Mouse (Mus musculus) left cerebral cortex, adult 18-20 months (tissue): ENCODE data around the gene Fam19a4. TPM values are rescaled to one million over a fixed set of nuclear protein-coding genes. Genes with fewer than 3 reads are reported as not detected.

Source experiments
- DNase-seq, 2 experiments: peaks; one replicate each; pipeline ENCODE4 v3.0.0; 2021 to 2022; ENCODE audit warnings: low spot score in 2 of 2, mixed read lengths in 1 of 2
- long read RNA-seq, 2 experiments: library from polyadenylated mRNA; stranded (forward); transcript quantifications; one replicate each; pipeline ENCODE4 v2.0.0; 2021
- total RNA-seq, 2 experiments: library from RNA; stranded (reverse); gene quantifications; 2 replicates each; pipeline ENCODE4 v1.2.3; 2021

Gene Fam19a4
- under 1 TPM; 0.30 to 0.40 TPM for total RNA-seq
- long read RNA-seq, experiment 1, result 0 reads
- long read RNA-seq, experiment 2, result 0 reads

GRCm38 (mm10) chr6:97060074-97060681 is at the start of gene Fam19a4:
Gene Fam19a4 (minus strand): TSS chr6:97060413.
- DNase-seq, result no peak

DNA sequence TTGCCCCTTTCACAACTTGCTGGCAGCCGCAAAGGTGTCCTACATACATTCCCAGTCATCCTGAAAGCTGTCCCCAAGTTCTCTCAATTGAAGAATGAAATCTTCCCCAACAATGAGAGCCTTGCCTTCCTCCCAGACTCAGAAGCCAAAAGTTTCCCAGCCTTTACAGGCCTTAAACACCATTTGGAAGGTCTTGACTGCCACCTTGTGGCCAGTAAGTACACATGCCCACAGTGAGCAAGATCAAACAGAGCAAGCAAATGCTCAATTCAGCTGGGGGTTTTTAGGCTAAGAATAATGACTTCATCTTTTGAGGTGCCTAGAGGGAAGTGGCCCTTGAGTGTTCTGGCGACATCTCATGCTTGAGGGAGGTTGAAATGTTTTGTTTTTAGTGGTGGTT is 46.6 kb upstream of the Fam19a4 start:
- peak; percentile 41 to 58 for DNase-seq

GRCm38 (mm10) chr6:97106106-97106505 is 45.9 kb upstream of the Fam19a4 start:
- no peak for DNase-seq

DNA sequence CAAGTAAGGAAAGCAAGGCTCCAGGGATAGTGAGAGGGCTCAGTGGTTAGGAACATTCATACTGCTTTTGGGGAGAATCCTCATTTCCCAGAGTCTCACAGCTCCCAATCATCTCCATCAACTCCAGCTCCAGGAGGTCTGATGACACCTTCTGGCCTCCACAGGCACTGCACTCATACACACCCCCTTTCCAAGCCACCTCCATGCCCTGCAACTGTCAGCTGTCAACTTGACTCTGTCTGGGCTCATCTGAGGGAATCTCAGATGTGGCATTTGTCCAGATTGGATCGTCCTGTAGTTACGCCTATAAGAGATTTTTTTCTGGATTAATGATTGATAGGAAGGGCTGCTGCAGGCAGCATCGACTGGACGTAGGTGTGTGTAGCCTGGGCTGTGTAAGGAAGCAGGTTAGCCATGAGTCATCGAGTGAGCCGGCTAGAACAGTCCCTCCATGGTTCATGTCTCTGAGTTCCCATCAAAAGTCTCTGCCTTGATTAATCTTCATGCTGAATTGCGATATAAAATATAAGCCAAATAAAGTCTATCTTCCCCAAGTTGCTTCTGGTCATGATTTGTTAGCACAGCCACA is 44.1 kb upstream of the Fam19a4 start:
- no peak for DNase-seq

DNA sequence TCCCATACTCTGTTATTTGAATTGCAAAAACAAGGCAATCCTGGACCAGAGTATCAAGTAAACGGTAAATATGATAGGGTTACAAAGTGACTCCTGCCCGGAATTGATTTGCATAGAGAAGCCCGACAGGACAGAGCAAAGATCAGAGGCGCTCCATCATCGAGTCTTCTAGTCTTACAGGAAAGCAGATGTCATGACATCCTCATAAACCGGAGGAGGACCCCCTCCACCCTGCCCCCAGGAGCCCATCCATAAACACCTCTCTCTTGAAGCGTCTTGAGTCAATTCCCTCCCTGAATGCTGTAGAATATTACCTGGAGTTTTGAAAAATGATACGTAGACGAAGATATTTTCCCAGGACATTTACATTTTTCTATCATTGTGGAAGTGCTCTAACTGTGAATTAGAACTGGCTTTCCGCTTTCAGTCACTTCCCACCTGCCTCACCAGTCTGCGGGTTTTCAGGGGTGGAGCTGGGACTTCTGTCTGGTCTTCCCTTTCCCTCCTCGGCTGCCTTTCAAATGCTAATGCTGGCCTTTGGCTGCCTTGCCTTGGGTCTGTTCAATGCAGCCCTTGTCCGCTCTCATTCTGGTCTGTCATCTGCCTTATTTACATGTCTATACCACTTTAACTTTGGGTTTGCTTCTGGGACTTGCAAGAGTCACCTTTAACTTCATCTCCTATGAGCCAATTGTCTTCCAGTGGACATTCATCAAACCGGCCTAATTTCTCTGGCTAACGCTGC is 41.9 kb upstream of the Fam19a4 start:
- DNase-seq, result no peak

GRCm38 (mm10) chr6:97101190-97101957 is 41.2 kb upstream of the Fam19a4 start:
- no peak for DNase-seq

DNA sequence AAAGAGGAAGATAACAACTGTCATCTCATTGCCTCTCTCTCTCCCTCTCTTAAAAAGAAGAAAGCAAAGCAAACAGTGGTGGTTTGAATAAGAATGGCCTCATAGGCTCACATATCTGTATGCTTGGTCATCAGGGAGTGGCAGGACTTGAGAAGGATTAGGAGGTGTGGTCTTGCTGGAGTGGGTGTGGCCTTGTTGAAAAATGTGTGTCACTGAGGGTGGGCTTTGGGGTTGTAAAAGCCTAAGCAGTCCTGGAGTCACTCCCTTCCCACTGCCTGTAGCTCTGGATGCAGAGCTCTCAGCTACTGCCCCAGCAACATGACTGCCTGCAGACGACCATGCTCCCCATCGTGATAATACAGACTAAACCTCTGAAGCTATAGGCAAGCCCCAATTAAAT is 22.1 kb upstream of the Fam19a4 start:
- no peak for DNase-seq

DNA sequence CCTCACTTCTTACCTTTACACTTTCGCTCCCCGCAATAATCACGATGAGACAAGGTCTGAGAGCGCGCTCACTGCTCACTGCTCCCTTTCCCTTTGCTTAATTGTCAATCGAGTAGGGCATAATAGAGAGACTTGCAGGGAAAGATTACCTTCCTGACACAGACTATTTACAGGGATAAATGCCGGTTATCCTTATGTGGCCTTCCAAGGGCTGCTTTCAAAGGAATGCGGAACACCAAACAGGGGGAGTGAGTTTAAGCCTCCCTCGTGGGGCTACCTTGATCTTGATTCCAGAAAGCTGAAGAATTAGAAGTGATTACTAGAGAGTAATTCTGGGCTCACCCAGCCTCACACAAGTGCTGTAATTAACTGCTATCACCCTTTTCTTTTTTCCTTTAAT is 19.8 kb upstream of the Fam19a4 start:
- no peak for DNase-seq

DNA sequence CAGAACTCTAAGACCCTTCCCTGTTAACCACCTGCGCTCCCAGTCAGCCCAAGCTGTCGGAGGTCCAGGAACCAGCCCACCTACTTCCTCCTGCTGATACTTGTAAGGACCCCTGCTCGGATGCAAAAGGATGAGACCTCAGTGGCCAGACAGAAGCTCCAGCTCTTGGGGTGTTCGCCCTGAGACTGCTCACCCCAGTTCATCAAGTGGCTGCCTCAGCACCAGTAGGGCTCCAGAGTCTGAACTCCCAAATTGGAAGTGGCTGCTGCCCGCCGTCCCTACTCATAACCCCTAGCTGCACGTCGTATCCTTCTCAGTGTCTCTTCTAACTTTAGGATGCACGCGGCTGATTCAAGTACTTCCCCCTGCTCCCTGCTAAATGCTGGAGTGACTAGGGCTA is 614 bp downstream of the Fam19a4 start:
- DNase-seq, result no peak

- DNase-seq, result no peak
These were observed 7.9 kb downstream of the Fam19a4 start for GRCm38 (mm10) chr6:97052196-97052770.

- DNase-seq, result no peak
These were observed 11.8 kb downstream of the Fam19a4 start for GRCm38 (mm10) chr6:97048403-97048802.

- no peak for DNase-seq
These were observed 13.7 kb downstream of the Fam19a4 start for GRCm38 (mm10) chr6:97046541-97046940.

DNA sequence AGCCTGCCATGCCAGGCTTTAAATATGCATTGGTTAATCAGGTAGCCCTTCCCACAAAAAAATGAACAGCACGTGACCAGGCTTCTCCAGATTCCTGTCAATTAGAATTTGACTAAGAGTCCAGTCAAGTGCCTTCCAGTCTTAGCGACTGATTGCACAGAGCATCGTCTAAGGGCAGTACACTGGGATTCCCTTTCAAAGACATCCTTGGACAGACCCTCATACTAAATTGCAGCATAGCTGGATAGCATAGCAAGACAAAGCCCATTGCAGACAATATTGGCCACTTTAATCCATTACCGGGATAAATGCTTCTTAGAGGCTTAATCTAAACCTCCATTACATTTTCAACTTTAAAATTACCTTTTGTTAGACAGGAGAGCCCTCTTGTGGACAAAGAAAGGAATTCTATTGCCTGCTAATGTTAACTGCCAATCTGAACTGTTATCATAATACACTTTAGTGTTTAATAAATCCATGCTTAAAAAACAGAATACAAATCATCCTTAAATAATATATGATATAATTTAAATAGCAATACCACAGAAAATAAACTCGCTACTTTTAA is 33.0 kb downstream of the Fam19a4 start:
- DNase-seq, result no peak

DNA sequence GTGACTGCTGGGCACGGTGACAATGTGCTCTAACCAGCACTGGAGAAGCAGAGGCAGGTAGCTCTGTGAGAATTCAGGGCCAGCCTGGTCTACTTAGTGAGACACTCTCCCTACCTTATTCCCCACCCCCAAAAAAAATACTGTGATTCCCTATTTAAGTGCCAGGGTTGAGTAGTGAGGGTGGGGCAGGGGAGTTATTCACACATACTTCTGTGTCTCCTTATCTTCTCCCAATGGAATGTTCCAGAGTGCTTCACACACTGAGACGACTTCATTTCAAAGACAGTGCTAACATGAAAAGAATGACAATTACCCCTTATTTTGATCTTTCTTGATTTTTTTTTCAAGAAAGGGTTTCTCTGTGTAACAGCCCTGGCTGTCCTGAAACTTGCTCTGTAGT is 40.9 kb downstream of the Fam19a4 start:
- no peak for DNase-seq

DNA sequence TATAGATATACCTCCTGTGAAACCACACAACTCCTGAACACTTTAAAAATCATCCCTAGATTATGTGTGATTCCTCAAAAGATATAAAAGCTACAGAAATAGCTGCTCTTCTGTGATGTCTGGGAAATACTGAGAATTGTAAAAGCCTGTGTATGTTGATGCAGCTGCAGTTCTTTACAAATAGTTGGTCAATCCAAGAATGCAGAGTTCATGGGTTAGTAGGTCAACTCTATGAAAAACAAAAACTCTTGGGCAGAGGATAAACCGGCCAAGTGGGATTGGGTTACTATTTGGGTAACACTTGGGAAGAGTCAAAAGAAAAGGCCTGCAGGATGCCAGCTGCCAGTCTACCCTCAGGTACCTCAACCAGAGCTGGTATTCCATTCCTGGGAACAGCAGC is 43.5 kb downstream of the Fam19a4 start:
- DNase-seq, result no peak

DNA sequence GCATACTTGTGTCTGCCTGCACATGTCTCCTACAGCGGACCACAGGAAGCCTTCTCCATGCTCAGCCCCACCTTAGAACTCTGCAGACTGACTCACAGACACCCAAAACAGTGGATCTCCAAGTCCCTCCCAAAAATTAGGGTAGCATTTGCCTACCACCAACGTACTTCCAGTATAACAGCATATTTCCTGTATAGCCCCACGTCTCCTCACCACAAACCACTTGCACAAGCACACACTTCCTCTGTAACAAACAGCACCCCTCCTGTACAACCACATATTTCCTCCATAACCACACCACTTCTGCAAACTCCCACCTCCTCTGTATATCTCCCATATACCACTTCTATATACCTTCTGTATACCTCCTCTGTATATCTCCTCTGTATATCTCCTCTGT is 44.2 kb downstream of the Fam19a4 start:
- DNase-seq, result no peak

- DNase-seq, result peak; percentile 65 to 68
These were observed 53.6 kb downstream of the Fam19a4 start for GRCm38 (mm10) chr6:97006513-97007094.

DNA sequence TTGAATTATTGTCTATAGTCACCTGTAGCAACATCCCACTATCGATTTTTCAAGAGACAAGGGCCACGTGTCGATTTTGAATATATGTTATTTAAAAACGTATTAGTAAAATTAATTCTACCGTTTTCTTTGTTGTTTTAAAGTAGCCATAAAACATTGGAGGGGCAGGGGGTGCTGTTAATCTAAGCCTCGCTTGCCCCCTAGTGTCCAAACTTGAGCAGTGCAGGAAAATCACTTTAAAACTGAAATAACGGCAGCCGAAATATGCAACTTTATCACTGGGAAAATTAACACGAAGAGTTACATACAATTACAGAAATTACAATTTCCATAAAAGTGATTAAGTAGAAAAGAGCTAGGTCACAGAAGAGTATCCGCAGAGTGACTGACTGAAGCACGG is 55.2 kb downstream of the Fam19a4 start:
- DNase-seq, result peak; percentile 23 to 48

DNA sequence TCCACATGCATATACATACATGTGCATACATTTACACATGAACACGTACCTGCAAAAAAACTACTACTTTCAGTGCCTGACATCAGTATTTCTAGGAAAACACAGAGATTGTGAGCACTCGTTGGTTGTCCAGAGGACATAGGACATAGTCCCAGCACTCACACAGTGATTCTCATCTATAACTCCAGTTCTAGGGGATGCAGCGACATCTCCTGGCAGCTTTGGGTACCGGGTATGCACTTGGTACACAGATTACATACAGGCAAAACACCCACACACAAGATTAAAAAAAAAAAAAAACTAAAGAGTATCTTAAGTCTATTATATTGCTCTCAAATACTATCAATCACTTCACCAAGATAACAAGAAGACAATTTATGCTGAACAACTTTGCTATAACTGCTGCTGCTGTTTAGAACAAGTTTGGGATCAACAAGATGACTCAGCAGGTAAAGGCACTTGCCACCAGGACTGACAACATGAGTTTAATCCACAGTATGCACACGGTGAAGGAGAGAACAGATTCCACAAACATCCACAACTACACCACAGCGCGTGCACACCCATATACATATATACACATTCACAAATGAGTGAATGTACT is 64.6 kb downstream of the Fam19a4 start:
- DNase-seq, result no peak

DNA sequence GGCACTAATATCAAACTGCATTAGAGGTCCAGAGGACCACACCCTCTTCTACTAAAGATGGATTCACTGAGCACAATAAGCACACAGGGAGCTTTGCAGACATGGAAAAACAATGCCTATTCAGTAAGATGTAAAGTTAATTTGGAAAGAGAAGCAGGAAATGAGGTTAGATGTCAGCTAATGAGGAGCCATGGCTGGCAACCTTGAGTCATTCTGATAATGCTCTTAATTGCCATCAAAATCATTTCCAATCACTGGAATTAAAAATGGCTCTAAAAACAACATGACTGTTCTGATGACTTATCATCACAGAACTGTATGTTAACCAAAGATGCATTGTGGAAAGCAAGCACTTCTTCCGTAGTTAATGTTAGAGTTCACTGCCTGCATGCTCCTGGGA is 68.5 kb downstream of the Fam19a4 start:
- no peak for DNase-seq
